Mouse (Mus musculus) kidney, postnatal 4 days (tissue): Measurements from ENCODE around the gene Shank2.

Experiments
- DNase-seq, 2 experiments: peaks; one replicate each; pipeline ENCODE4 v3.0.0; 2021; ENCODE audit warnings: mixed read lengths in 2 of 2

Gene Shank2

GRCm38 (mm10) chr7:144031611-144032010 lies 29.9 kb downstream of the Shank2 start:
- DNase-seq = no peak

GRCm38 (mm10) chr7:144037541-144037940 lies 35.8 kb downstream of the Shank2 start:
- no peak for DNase-seq

- peak; percentile 24 to 43 for DNase-seq
These were observed 36.4 kb downstream of the Shank2 start for GRCm38 (mm10) chr7:144037966-144038669.

- DNase-seq = no peak
These were observed 37.0 kb downstream of the Shank2 start for GRCm38 (mm10) chr7:144038741-144039140.

- no peak for DNase-seq
These were observed 38.6 kb downstream of the Shank2 start for GRCm38 (mm10) chr7:144040328-144040727.

GRCm38 (mm10) chr7:144052076-144052475 lies 50.3 kb downstream of the Shank2 start:
- DNase-seq = peak; percentile 45 to 54

- DNase-seq = peak; percentile 11 to 47
These were observed 53.5 kb downstream of the Shank2 start for GRCm38 (mm10) chr7:144055188-144055587.

GRCm38 (mm10) chr7:144055702-144056531 lies 54.2 kb downstream of the Shank2 start:
- DNase-seq = peak; percentile 41 to 58

GRCm38 (mm10) chr7:144070162-144070949 lies 68.6 kb downstream of the Shank2 start:
- DNase-seq = no peak

- DNase-seq = peak in 1 of 2 experiments; percentile 30
These were observed 70.5 kb downstream of the Shank2 start for GRCm38 (mm10) chr7:144072219-144072618.

- no peak for DNase-seq
These were observed 71.1 kb downstream of the Shank2 start for GRCm38 (mm10) chr7:144072856-144073255.

- DNase-seq = peak; percentile 84 to 85
These were observed 73.0 kb downstream of the Shank2 start for GRCm38 (mm10) chr7:144074718-144075117.

- DNase-seq = peak; percentile 65 to 73
These were observed 76.9 kb downstream of the Shank2 start for GRCm38 (mm10) chr7:144078661-144079060.

GRCm38 (mm10) chr7:144079861-144080260 lies 78.1 kb downstream of the Shank2 start:
- peak in 1 of 2 experiments; percentile 14 for DNase-seq

- DNase-seq = peak; percentile 61 to 70
These were observed 79.7 kb downstream of the Shank2 start for GRCm38 (mm10) chr7:144081448-144081847.

GRCm38 (mm10) chr7:144081963-144082362 lies 80.2 kb downstream of the Shank2 start:
- peak in 1 of 2 experiments; percentile 27 for DNase-seq

- no peak for DNase-seq
These were observed 85.5 kb downstream of the Shank2 start for GRCm38 (mm10) chr7:144087277-144087676.

- no peak for DNase-seq
These were observed 92.4 kb downstream of the Shank2 start for GRCm38 (mm10) chr7:144094132-144094531.

GRCm38 (mm10) chr7:144097314-144097713 lies 95.6 kb downstream of the Shank2 start:
- DNase-seq = peak; percentile 17 to 34

- DNase-seq = peak in 1 of 2 experiments; percentile 23
These were observed 100.7 kb downstream of the Shank2 start for GRCm38 (mm10) chr7:144102222-144102980.

- DNase-seq = no peak
These were observed 104.2 kb downstream of the Shank2 start for GRCm38 (mm10) chr7:144105952-144106351.

- DNase-seq = no peak
These were observed 104.8 kb downstream of the Shank2 start for GRCm38 (mm10) chr7:144106352-144107011.
